Mouse (Mus musculus) CH12.LX (cell line): ENCODE measurements at regions not wholly inside any gene's neighbourhood (a gene's known extent, or its start where the extent isn't known, plus 50 kb on each side); places are given as distances from the start of the nearest gene placed in this dataset.

Experiments used
- DNase-seq: peaks from one replicate; pipeline ENCODE4 v3.0.0-alpha.2; 2013; ENCODE audit errors: extremely low read depth
- H3K27ac ChIP-seq: 2 replicates; pipeline ENCODE4 v1.5.1; 2012; ENCODE audit warnings: low read depth, mild to moderate bottlenecking, control low read depth, moderate library complexity; ENCODE audit not compliant: insufficient read depth
- H3K27me3 ChIP-seq: replicated peaks from 2 replicates; pipeline ENCODE3; 2012; ENCODE audit warnings: inconsistent platforms
- H3K36me3 ChIP-seq, 2 experiments: replicated peaks in 1 of 2; 2 replicates each; pipeline versions ENCODE3 to v1.6.1; 2012; ENCODE audit warnings: inconsistent platforms in 1 of 2, low read length in 1 of 2, mild to moderate bottlenecking in 1 of 2, mixed read lengths in 1 of 2, moderate library complexity in 1 of 2; ENCODE audit not compliant: control insufficient read depth in 1 of 2, insufficient read depth in 1 of 2
- H3K4me1 ChIP-seq, 2 experiments: 2 replicates each; pipeline ENCODE4 v1.6.1; 2012; ENCODE audit warnings: inconsistent platforms in 1 of 2, moderate library complexity in 1 of 2; ENCODE audit not compliant: insufficient read depth in 2 of 2, control insufficient read depth in 1 of 2
- H3K4me2 ChIP-seq: 2 replicates; pipeline ENCODE4 v1.6.1; 2012; ENCODE audit warnings: low read depth, mild to moderate bottlenecking, control low read depth; ENCODE audit not compliant: poor library complexity, insufficient read depth, severe bottlenecking
- H3K4me3 ChIP-seq, 3 experiments: fragments of 150-350 bp in 1 of 3; sonication (generic) in 1 of 3; replicated peaks in 1 of 3; 2 replicates each; pipeline versions ENCODE3 to v1.5.1; 2011 to 2012; ENCODE audit warnings: low read depth in 2 of 3, low read length in 2 of 3, mild to moderate bottlenecking in 2 of 3, moderate library complexity in 2 of 3, control low read depth in 1 of 3, improper control_type of control experiment in 1 of 3, inconsistent platforms in 1 of 3, mixed read lengths in 1 of 3; ENCODE audit not compliant: poor library complexity in 1 of 3
- H3K79me2 ChIP-seq: replicated peaks from 2 replicates; pipeline ENCODE4 v1.6.1; 2012; ENCODE audit warnings: mild to moderate bottlenecking, moderate library complexity; ENCODE audit not compliant: control insufficient read depth, poor library complexity, insufficient read depth, severe bottlenecking; ENCODE audit errors: extremely low read depth
- H3K9ac ChIP-seq: 2 replicates; pipeline ENCODE4 v1.6.1; 2012; ENCODE audit warnings: low read depth, mild to moderate bottlenecking, control low read depth, moderate library complexity; ENCODE audit not compliant: insufficient read depth
- H3K9me3 ChIP-seq: replicated peaks from 2 replicates; pipeline ENCODE3; 2012; ENCODE audit warnings: low read length, inconsistent platforms, mixed read lengths
- BHLHE40 ChIP-seq: IDR thresholded peaks from 2 replicates; pipeline ENCODE4 v1.6.1; 2011; ENCODE audit warnings: mild to moderate bottlenecking, low read depth, low read length, improper control_type of control experiment
- CHD1 ChIP-seq: IDR thresholded peaks from 2 replicates; pipeline ENCODE4 v1.6.1; 2012; ENCODE audit warnings: low read depth, low read length, improper control_type of control experiment, inconsistent platforms
- CHD2 ChIP-seq: IDR thresholded peaks from 2 replicates; pipeline ENCODE4 v1.6.1; 2011; ENCODE audit warnings: low read length, improper control_type of control experiment
- CTCF ChIP-seq, 2 experiments: IDR thresholded peaks in 1 of 2; conservative IDR thresholded peaks in 1 of 2; 2 replicates each; pipeline ENCODE4 v1.5.1; 2011 to 2012; ENCODE audit warnings: low read depth in 2 of 2, low read length in 2 of 2, improper control_type of control experiment in 1 of 2, inconsistent platforms in 1 of 2, mild to moderate bottlenecking in 1 of 2, moderate library complexity in 1 of 2
- E2F4 ChIP-seq: IDR thresholded peaks from 2 replicates; pipeline ENCODE4 v1.6.1; 2011; ENCODE audit warnings: low read depth, low read length, improper control_type of control experiment; ENCODE audit not compliant: insufficient replicate concordance
- ETS1 ChIP-seq: conservative IDR thresholded peaks from 2 replicates; pipeline ENCODE4 v1.6.1; 2012; ENCODE audit warnings: low read depth, mild to moderate bottlenecking, inconsistent platforms, low read length, improper control_type of control experiment, moderate library complexity
- GABPA ChIP-seq: IDR thresholded peaks from 2 replicates; pipeline ENCODE4 v1.6.1; 2012; ENCODE audit warnings: low read depth, low read length, improper control_type of control experiment, inconsistent platforms; ENCODE audit not compliant: insufficient replicate concordance
- HCFC1 ChIP-seq: IDR thresholded peaks from 2 replicates; pipeline ENCODE4 v1.6.1; 2012; ENCODE audit warnings: low read depth, mild to moderate bottlenecking, inconsistent platforms, low read length, improper control_type of control experiment
- IRF4 ChIP-seq: IDR thresholded peaks from 2 replicates; pipeline ENCODE4 v1.6.1; 2014; ENCODE audit warnings: low read depth, mild to moderate bottlenecking, inconsistent platforms, low read length, improper control_type of control experiment
- JUND ChIP-seq: conservative IDR thresholded peaks from 2 replicates; pipeline ENCODE4 v1.6.1; 2011; ENCODE audit warnings: low read depth, low read length, improper control_type of control experiment
- MAX ChIP-seq: IDR thresholded peaks from 2 replicates; pipeline ENCODE4 v1.6.1; 2011; ENCODE audit warnings: low read length, improper control_type of control experiment
- MEF2A ChIP-seq: IDR thresholded peaks from 2 replicates; pipeline ENCODE4 v1.6.1; 2014; ENCODE audit warnings: low read depth, mild to moderate bottlenecking, inconsistent platforms, low read length, improper control_type of control experiment, borderline replicate concordance
- MYC ChIP-seq: IDR thresholded peaks from 2 replicates; pipeline ENCODE4 v1.6.1; 2011; ENCODE audit warnings: low read depth, mild to moderate bottlenecking, improper control_type of control experiment, low read length
- NELFE ChIP-seq: IDR thresholded peaks from 2 replicates; pipeline ENCODE4 v1.6.1; 2011; ENCODE audit warnings: low read depth, low read length, improper control_type of control experiment
- NRF1 ChIP-seq: IDR thresholded peaks from 2 replicates; pipeline ENCODE4 v1.6.1; 2014; ENCODE audit warnings: low read depth, mild to moderate bottlenecking, inconsistent platforms, low read length, improper control_type of control experiment, moderate library complexity
- PAX5 ChIP-seq: IDR thresholded peaks from 2 replicates; pipeline ENCODE4 v1.6.1; 2012; ENCODE audit warnings: low read length, inconsistent platforms, mixed read lengths
- RAD21 ChIP-seq: IDR thresholded peaks from 2 replicates; pipeline ENCODE4 v1.6.1; 2011; ENCODE audit warnings: low read depth, mild to moderate bottlenecking, low read length, improper control_type of control experiment, moderate library complexity
- RCOR1 ChIP-seq: conservative IDR thresholded peaks from 2 replicates; pipeline ENCODE4 v1.6.1; 2012; ENCODE audit warnings: low read depth, mild to moderate bottlenecking, inconsistent platforms, low read length, improper control_type of control experiment
- SMC3 ChIP-seq: IDR thresholded peaks from 2 replicates; pipeline ENCODE4 v1.6.1; 2011; ENCODE audit warnings: low read depth, low read length, improper control_type of control experiment
- TBP ChIP-seq: conservative IDR thresholded peaks from 2 replicates; pipeline ENCODE4 v1.6.1; 2011; ENCODE audit warnings: low read depth, low read length, improper control_type of control experiment
- UBTF ChIP-seq: IDR thresholded peaks from 2 replicates; pipeline ENCODE4 v1.6.1; 2012; ENCODE audit warnings: low read depth, mild to moderate bottlenecking, inconsistent platforms, low read length, improper control_type of control experiment, moderate library complexity
- USF1 ChIP-seq: IDR thresholded peaks from 2 replicates; pipeline ENCODE4 v1.6.1; 2014; ENCODE audit warnings: low read depth, mild to moderate bottlenecking, inconsistent platforms, low read length, improper control_type of control experiment
- ZC3H11A ChIP-seq: IDR thresholded peaks from 2 replicates; pipeline ENCODE4 v1.6.1; 2012; ENCODE audit warnings: low read depth, mild to moderate bottlenecking, inconsistent platforms, low read length, improper control_type of control experiment
- ZKSCAN1 ChIP-seq: IDR thresholded peaks from 2 replicates; pipeline ENCODE4 v1.6.1; 2012; ENCODE audit warnings: low read depth, inconsistent platforms, low read length, improper control_type of control experiment, borderline replicate concordance
- ZMIZ1 ChIP-seq: IDR thresholded peaks from 2 replicates; pipeline ENCODE4 v1.6.1; 2012; ENCODE audit warnings: low read depth, mild to moderate bottlenecking, inconsistent platforms, low read length, improper control_type of control experiment
- ZNF384 ChIP-seq: IDR thresholded peaks from 2 replicates; pipeline ENCODE4 v1.6.1; 2012; ENCODE audit warnings: low read depth, low read length, improper control_type of control experiment, inconsistent platforms
- dilution Hi-C: fragments of 300-500 bp; cut with MboI; formaldehyde crosslinking; loops from 2 replicates; pipeline ENCODE4 v1.14.3; 2020; ENCODE audit warnings: low sequenced_read_pairs; ENCODE audit not compliant: extremely low pct_unique_long_range_greater_than_20kb, extremely low pct_ligation_motif_present
- in situ Hi-C: fragments of 300-500 bp; cut with MboI; formaldehyde crosslinking; loops from 3 replicates; pipeline ENCODE4 v1.14.3; 2019; ENCODE audit warnings: low sequenced_read_pairs, low pct_ligation_motif_present, low pct_unique_long_range_greater_than_20kb, mixed read lengths

GRCm38 (mm10) chr13:114757459-114757858 lies 60.6 kb upstream of the Mocs2 start:
- in situ Hi-C loops, result no loop called here
- no peak overlapping the region for H3K27ac ChIP-seq
- no peaks in the 10 kb centered on the region for H3K4me1 ChIP-seq
- no peaks in the 10 kb centered on the region for H3K27me3 ChIP-seq
- H3K79me2 ChIP-seq, result no peaks in the 10 kb centered on the region
- H3K9me3 ChIP-seq, result no peaks in the 10 kb centered on the region
- TF ChIP-seq IRF4, result no peak
- no peak for TF ChIP-seq GABPA
- TF ChIP-seq ETS1, result no peak
- peak in 1 of 2 experiments; percentile 66; a peak in 2 of 4 replicates for TF ChIP-seq CTCF (conservative IDR thresholded peaks at IDR 0.05 in 1 of 2, IDR thresholded peaks at IDR 0.05 in 1 of 2; ENCODE audit: low read depth in 2 of 2, low read length in 2 of 2)
- TF ChIP-seq CHD1, result no peak
- TF ChIP-seq ZNF384, result no peak
- TF ChIP-seq ZC3H11A, result no peak
- TF ChIP-seq ZKSCAN1, result no peak
- TF ChIP-seq CHD2, result no peak
- no peak for TF ChIP-seq ZMIZ1
- TF ChIP-seq MYC, result no peak
- TF ChIP-seq RCOR1, result no peak
- no peak for TF ChIP-seq PAX5
- no peak for TF ChIP-seq HCFC1
- TF ChIP-seq RAD21, result peak; percentile 78
- no peak for TF ChIP-seq NELFE
- no peak for TF ChIP-seq UBTF
- no peak for TF ChIP-seq USF1
- no peak for TF ChIP-seq MEF2A
- TF ChIP-seq NRF1, result no peak
- TF ChIP-seq JUND, result no peak
- no peak for TF ChIP-seq BHLHE40
- no peak for TF ChIP-seq E2F4
- peak; percentile 64 for TF ChIP-seq SMC3
- no peak for TF ChIP-seq MAX
- no peak for TF ChIP-seq TBP
- H3K36me3 ChIP-seq, result no peaks in the 10 kb centered on the region
- no peak overlapping the region for H3K9ac ChIP-seq
- dilution Hi-C loops, result no loop called here
- H3K4me2 ChIP-seq, result no peak overlapping the region
- peak; percentile 29 for DNase-seq
- no peak overlapping the region for H3K4me3 ChIP-seq
